Mouse (Mus musculus) hindbrain, embryonic 14.5 days (tissue): ENCODE data around the gene Pde11a. TPM values are rescaled to one million over a fixed set of nuclear protein-coding genes. Genes with fewer than 3 reads are reported as not detected.

Experiments
- microRNA-seq: library from miRNA; unstranded; fragments of <30 nt; microRNA quantifications from one replicate; pipeline ENCODE4, GENCODE M21; 2016
- polyA plus RNA-seq: library from polyadenylated mRNA; unstranded; fragments of >200 nt; fragmentation: Nextera tagmentation; extraction: Ambion mirVana; gene quantifications from 2 replicates; pipeline ENCODE4 v1.2.1, GENCODE M21; 2014

Pde11a gene
- polyA plus RNA-seq, 1 experiment from 2014 or later: 1.7 TPM

Small RNA genes within 50 kb of the gene (microRNA-seq; reads per million reads assigned to microRNA genes)
- gene Gm44337: not detected

Other genes starting within 250 kb of the Pde11a start
- gene Cyct, start 21.7 kb upstream of the Pde11a start, polyA plus RNA-seq: 0.64 TPM in 1 of 2 replicates, not detected in the other
- 15.9 and 17.1 TPM in 2 replicates for gene Rbm45, start 31.2 kb upstream of the Pde11a start, polyA plus RNA-seq
- gene Osbpl6, start 67.7 kb upstream of the Pde11a start, polyA plus RNA-seq: 29.6 and 31.2 TPM in 2 replicates